Mouse (Mus musculus): ENCODE results near the gene Cep152.

The Cep152 gene

DNA sequence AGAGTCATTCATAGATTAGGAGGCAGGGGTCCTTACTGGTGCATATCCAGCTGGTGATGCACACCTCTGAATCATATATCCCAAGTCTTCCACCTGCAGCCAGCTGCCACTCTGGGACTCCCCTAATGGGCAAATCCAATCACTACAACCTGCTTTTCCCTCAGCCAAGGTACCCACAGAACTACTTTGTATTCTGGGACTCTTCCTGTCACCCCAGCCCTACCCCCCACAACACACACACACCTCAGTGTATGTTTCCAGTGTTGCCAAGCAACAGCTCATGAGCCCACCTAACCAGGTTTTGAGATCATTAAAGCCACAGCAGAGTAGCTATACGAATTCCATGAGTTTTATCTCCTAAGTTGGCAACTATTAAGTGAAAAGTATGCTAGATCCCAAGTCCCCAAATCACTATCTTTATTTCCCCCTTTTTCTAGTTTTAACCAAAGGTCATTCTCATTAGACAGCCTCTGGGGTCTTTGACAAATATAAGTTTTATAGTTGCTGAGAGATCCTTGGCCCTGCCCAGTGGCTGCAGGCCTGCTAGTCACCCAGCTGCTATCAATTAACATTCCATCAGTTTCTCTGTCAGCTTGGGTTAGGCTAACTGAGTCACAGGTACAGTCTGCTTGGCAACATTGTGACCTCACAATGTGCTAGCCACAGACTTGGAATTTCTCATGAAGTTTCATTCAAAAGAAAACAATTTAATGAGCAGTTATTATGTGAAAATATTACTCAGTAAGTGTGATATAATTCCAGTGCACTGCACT is 75.9 kb downstream of the Cep152 start:
- no peak for DNase-seq

GRCm38 (mm10) chr2:125544986-125545385 is 79.9 kb downstream of the Cep152 start:
- DNase-seq: no peak

DNA sequence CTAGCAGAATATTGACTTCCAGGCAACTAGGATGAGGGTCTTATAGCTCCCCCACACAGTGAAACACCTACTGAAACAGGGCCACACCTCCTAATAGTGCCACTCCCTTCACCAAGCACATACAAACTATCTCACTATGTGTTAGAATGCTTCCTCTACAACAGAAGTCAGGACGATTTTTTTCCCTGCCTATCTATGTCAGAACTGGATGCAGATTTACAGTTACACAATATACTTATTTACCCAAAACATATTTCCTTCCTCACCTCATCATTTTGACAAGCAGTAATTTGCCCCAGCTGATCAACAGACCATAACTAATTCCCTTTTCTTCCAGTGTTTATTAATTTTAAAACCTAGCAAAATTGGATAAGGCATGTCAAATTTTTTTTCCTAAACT is 81.3 kb downstream of the Cep152 start:
- DNase-seq: no peak

- DNase-seq: no peak
Measured at GRCm38 (mm10) chr2:125541451-125541850, 83.5 kb downstream of the Cep152 start.

GRCm38 (mm10) chr2:125540579-125540978 is 84.3 kb downstream of the Cep152 start:
- DNase-seq: no peak

- no peak for DNase-seq
Measured at GRCm38 (mm10) chr2:125539640-125540039, 85.3 kb downstream of the Cep152 start.

GRCm38 (mm10) chr2:125530665-125531064 is 94.2 kb downstream of the Cep152 start:
- DNase-seq: peak; percentile 57

- DNase-seq: no peak
Measured at GRCm38 (mm10) chr2:125526566-125526965, 98.3 kb downstream of the Cep152 start.

DNA sequence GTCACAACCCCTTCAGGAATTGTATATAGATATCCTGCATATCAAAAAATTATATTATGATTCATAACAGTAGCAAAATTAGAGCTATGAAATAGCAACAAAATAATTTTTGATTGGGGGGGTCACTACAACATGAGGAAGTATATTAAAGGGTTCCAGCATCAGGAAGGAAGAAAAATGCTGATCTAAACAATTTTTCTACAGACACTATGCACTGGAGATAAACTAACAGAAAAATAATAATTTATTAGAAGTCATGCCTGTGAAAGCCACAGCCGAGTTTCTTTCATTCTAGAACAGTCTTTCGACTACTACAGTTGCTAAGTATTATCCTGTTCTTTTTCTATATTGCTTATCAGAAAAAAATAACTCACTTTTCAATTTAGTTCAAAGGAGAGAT is 99.4 kb downstream of the Cep152 start:
- DNase-seq: no peak

DNA sequence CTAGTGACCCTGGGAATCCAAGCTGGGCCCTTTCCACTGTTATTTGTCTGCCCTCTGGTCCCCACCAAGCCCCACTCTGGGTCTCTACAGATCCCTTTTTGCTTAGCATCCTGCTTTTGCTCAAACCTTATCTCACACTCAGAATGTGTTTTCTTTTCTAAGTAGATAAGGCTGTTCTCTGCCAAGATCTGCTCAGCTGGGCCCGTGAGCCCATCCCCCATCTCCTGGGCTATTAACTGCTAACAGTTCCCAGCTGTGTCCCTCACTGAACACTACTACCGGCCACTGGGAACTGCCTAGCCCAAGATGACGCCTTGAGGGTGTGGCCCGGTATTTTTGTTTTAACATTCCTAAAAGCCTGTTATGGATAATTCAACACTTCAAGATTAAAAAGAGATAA is 108.3 kb downstream of the Cep152 start:
- peak; percentile 81 for DNase-seq

DNA sequence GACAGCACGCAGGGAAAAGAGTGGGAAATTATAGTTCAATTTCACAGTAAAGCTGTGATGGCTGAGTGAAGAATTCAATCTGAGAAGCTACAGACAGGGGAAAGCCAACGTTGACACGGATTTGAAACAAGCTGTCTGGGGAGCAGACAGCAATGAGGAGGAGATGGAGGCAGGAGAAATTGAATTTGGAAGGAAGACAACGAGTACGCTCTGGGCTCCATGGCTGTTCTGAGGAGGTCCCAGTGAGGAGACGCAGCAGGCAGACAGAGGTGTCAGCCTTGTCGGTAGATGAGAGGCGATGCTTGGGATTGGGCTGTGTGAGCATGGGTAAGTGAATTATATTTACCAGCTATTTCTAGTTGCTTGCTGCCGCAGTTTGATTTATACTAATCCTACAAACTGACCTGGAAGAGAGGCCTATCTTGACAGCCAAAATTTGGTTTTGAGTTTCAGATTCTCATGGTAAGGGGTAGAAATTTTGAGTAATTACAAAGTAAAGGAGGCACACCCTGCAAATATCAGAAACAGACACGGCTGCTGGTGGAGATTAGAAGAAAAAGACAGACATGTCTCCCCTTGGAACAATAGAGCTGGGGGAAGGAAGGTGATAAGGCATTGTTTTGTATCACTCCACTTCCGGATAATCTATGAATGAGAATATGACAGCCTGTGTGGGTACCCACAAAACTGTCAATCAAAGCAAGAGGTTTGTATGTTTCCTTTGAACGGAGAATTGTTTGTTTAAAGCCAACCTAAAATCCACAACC is 109.4 kb downstream of the Cep152 start:
- DNase-seq: no peak

DNA sequence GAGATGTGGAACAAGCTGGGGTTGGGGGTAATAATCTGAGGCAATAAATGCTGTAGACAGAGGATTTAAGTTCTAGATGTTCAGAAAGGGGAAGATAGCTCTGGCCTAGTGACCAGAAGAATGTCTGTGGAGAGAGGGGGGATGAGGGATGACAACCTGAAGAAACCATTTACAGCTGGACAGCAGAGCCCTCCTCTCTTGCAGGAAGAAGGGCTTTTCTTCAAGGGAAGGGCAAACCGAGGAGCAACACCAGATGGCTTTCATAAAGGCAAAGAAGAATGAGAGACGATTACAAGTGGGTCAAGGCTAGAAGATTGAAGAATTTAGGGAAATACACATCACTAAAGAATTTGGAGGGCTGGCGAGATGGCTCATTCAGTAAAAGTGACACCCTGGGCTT is 110.5 kb downstream of the Cep152 start:
- no peak for DNase-seq
